Mouse (Mus musculus): Measurements from ENCODE around the gene Ttc3.
A peak's percentile ranks its signal among the peaks of the same experiment; 100 is the strongest.
"Not testable (repeated sequence)": the region's sequence is repeated elsewhere in the genome, so short reads cannot be mapped to it uniquely, and the experiment has no call there.

Gene Ttc3

GRCm38 (mm10) chr16:94370173-94370914 is at the start of gene Ttc3:
Gene Ttc3 (plus strand): TSS chr16:94370618.
- DNase-seq (ENCODE audit: low read depth) = peak; percentile 94

- DNase-seq (ENCODE audit: low read depth) = peak; percentile 28
Observed at GRCm38 (mm10) chr16:94323681-94324080, 46.7 kb upstream of the Ttc3 start.

GRCm38 (mm10) chr16:94326008-94326407 is 44.4 kb upstream of the Ttc3 start:
- no peak for DNase-seq (ENCODE audit: low read depth)

GRCm38 (mm10) chr16:94327781-94328711 is 42.4 kb upstream of the Ttc3 start, which contains the start of gene Ripply3:
Gene Ripply3 (plus strand): TSS chr16:94328420.
- peak; percentile 47 for DNase-seq (ENCODE audit: low read depth)

- peak; percentile 54 for DNase-seq (ENCODE audit: low read depth)
Observed at GRCm38 (mm10) chr16:94328881-94329867, 41.2 kb upstream of the Ttc3 start.

- DNase-seq (ENCODE audit: low read depth) = no peak
Observed at GRCm38 (mm10) chr16:94330429-94330828, 40.0 kb upstream of the Ttc3 start.

GRCm38 (mm10) chr16:94331233-94331885 is 39.1 kb upstream of the Ttc3 start:
- no peak for DNase-seq (ENCODE audit: low read depth)

- DNase-seq (ENCODE audit: low read depth) = peak; percentile 88
Observed at GRCm38 (mm10) chr16:94331886-94332252, 38.5 kb upstream of the Ttc3 start.

- DNase-seq (ENCODE audit: low read depth) = no peak
Observed at GRCm38 (mm10) chr16:94335656-94336055, 34.8 kb upstream of the Ttc3 start.

GRCm38 (mm10) chr16:94339164-94340160 is 31.0 kb upstream of the Ttc3 start:
- DNase-seq (ENCODE audit: low read depth) = not testable (repeated sequence)

- no peak for DNase-seq (ENCODE audit: low read depth)
Observed at GRCm38 (mm10) chr16:94345733-94346132, 24.7 kb upstream of the Ttc3 start.

- DNase-seq (ENCODE audit: low read depth) = no peak
Observed at GRCm38 (mm10) chr16:94347080-94347731, 23.2 kb upstream of the Ttc3 start.

GRCm38 (mm10) chr16:94348779-94349178 is 21.6 kb upstream of the Ttc3 start:
- DNase-seq (ENCODE audit: low read depth) = no peak

- no peak for DNase-seq (ENCODE audit: low read depth)
Observed at GRCm38 (mm10) chr16:94349588-94350286, 20.7 kb upstream of the Ttc3 start.

GRCm38 (mm10) chr16:94350287-94350677 is 20.1 kb upstream of the Ttc3 start:
- no peak for DNase-seq (ENCODE audit: low read depth)

- DNase-seq (ENCODE audit: low read depth) = peak; percentile 79
Observed at GRCm38 (mm10) chr16:94354450-94354849, 16.0 kb upstream of the Ttc3 start.

- no peak for DNase-seq (ENCODE audit: low read depth)
Observed at GRCm38 (mm10) chr16:94356046-94356445, 14.4 kb upstream of the Ttc3 start.

GRCm38 (mm10) chr16:94356776-94357494 is 13.5 kb upstream of the Ttc3 start:
- DNase-seq (ENCODE audit: low read depth) = no peak

Data from naive thymus-derived CD4-positive, alpha-beta T cell, adult 2 months (primary cell).